Mouse (Mus musculus) forebrain, postnatal 0 days (tissue): ENCODE results near the gene Tbcel. TPM values are rescaled to one million over a fixed set of nuclear protein-coding genes. Genes with fewer than 3 reads are reported as not detected.

Experiments used
- ATAC-seq: fragments of 200-750 bp; cut with Nextera tagmentation; 2 replicates; pipeline ENCODE4 v1.8.0; 2017; ENCODE audit warnings: mild to moderate bottlenecking, moderate library complexity
- DNase-seq: peaks from one replicate; pipeline ENCODE4 v3.0.0-alpha.2; 2015
- H3K27ac ChIP-seq: fragments of 300-500 bp; sonication (generic); 2 replicates; pipeline ENCODE4 v1.5.1; 2014; ENCODE audit warnings: low read depth, mild to moderate bottlenecking, antibody characterized with exemption, low read length, moderate library complexity, mixed read lengths
- H3K27me3 ChIP-seq: fragments of 300-500 bp; sonication (generic); 2 replicates; pipeline ENCODE4 v1.6.1; 2014; ENCODE audit warnings: mild to moderate bottlenecking, low read length, mixed read lengths; ENCODE audit not compliant: insufficient read depth
- H3K36me3 ChIP-seq: fragments of 300-500 bp; sonication (generic); 2 replicates; pipeline ENCODE4 v1.6.1; 2014; ENCODE audit warnings: mild to moderate bottlenecking, moderate library complexity; ENCODE audit not compliant: insufficient read depth
- H3K4me1 ChIP-seq: fragments of 300-500 bp; sonication (generic); 2 replicates; pipeline ENCODE4 v1.6.1; 2014; ENCODE audit warnings: antibody characterized with exemption; ENCODE audit not compliant: insufficient read depth
- H3K4me2 ChIP-seq: fragments of 300-500 bp; sonication (generic); 2 replicates; pipeline ENCODE4 v1.6.1; 2014; ENCODE audit warnings: low read depth, mild to moderate bottlenecking, moderate library complexity
- H3K4me3 ChIP-seq: fragments of 300-500 bp; sonication (generic); 2 replicates; pipeline ENCODE4 v1.5.1; 2014; ENCODE audit warnings: low read depth, low read length, mixed read lengths
- H3K9ac ChIP-seq: fragments of 300-500 bp; sonication (generic); 2 replicates; pipeline ENCODE4 v1.6.1; 2014; ENCODE audit warnings: mild to moderate bottlenecking
- H3K9me3 ChIP-seq: fragments of 300-500 bp; sonication (generic); 2 replicates; pipeline ENCODE4 v1.6.1; 2016; ENCODE audit warnings: low read length
- CTCF ChIP-seq: sonication (generic); IDR thresholded peaks from 2 replicates; pipeline ENCODE4 v1.5.1; 2016; ENCODE audit warnings: antibody characterized with exemption, control low read depth, low read depth
- WGBS: fragments of 180-500 bp; shearing (Covaris S2); extraction: QIAGEN DNeasy Blood & Tissue Kit; methylation state at CpG from one replicate; pipeline ENCODE4 v1.1.7; 2014; 5-methylcytosine and 5-hydroxymethylcytosine counted together
- polyA plus RNA-seq: library from polyadenylated mRNA; unstranded; fragments of >200 nt; fragmentation: Nextera tagmentation; extraction: Ambion mirVana; gene quantifications from 2 replicates; pipeline ENCODE4 v1.2.1, GENCODE M21; 2015
- total RNA-seq: library from RNA; depleted of rRNA; stranded (reverse); fragments of >200 nt; gene quantifications from 2 replicates; pipeline ENCODE4 v1.2.3, GENCODE M21; 2014

Tbcel gene
- total and polyA plus RNA-seq, 2 experiments from 2014 or later, result 3.2 to 24.8 TPM

- Histone ChIP-seq H3K4me3 (no peak overlapping the region), H3K27me3 (no peaks in the 10 kb centered on the region), H3K36me3 (peaks cover 35% of the 10 kb centered on the region), H3K4me2 (no peak overlapping the region), H3K9me3 (no peaks in the 10 kb centered on the region), H3K4me1 (no peaks in the 10 kb centered on the region), H3K9ac (no peak overlapping the region), H3K27ac (no peak overlapping the region)
- DNase-seq (no peak), ATAC-seq (no peak)
- WGBS, result 51% methylated on average over 10 of the region's 10 CpGs
- no peak for TF ChIP-seq CTCF
These were observed 80.8 kb downstream of the Tbcel start for GRCm38 (mm10) chr9:42426661-42427358.

GRCm38 (mm10) chr9:42423649-42424048, 84.0 kb downstream of the Tbcel start:
- DNase-seq, result no peak
- no peak overlapping the region for H3K9ac ChIP-seq
- no peak overlapping the region for H3K4me2 ChIP-seq
- 93% methylated on average over 2 of the region's 2 CpGs for WGBS
- H3K4me1 ChIP-seq, result no peaks in the 10 kb centered on the region
- H3K27ac ChIP-seq, result no peak overlapping the region
- H3K9me3 ChIP-seq, result no peaks in the 10 kb centered on the region
- H3K36me3 ChIP-seq, result peaks cover 23% of the 10 kb centered on the region
- H3K27me3 ChIP-seq, result no peaks in the 10 kb centered on the region
- TF ChIP-seq CTCF, result no peak
- no peak overlapping the region for H3K4me3 ChIP-seq
- no peak for ATAC-seq

- Histone ChIP-seq H3K27me3 (no peaks in the 10 kb centered on the region), H3K36me3 (peaks cover 28% of the 10 kb centered on the region), H3K27ac (no peak overlapping the region), H3K9me3 (no peaks in the 10 kb centered on the region), H3K4me2 (no peak overlapping the region), H3K9ac (no peak overlapping the region), H3K4me1 (no peaks in the 10 kb centered on the region), H3K4me3 (no peak overlapping the region)
- ATAC-seq (no peak), DNase-seq (no peak)
- no peak for TF ChIP-seq CTCF
- 82% methylated on average over 2 of the region's 2 CpGs for WGBS
These were observed 87.9 kb downstream of the Tbcel start for GRCm38 (mm10) chr9:42419687-42420086.

DNA sequence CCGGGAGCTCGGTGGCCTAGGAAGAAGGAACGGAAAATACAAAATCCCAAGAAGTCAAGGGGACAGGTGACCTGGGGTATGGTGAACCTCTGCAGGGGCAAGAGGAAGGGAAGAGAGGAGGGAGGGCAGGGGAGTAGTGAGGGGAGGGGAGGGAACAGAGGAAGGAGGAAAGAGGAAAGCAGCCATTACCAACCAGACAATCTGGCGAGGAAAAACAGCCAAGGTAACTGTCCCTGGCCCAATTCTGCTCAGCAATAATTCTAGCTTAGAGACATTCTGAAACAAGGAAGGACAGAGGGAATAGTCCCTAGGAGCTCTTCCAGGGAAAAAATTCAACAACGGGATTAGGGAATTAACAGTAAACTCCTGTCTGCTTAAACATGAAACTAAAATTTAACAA, 88.8 kb downstream of the Tbcel start:
- WGBS, result 85% methylated on average over 5 of the region's 5 CpGs
- TF ChIP-seq CTCF, result no peak
- no peak overlapping the region for H3K9ac ChIP-seq
- ATAC-seq (no peak), DNase-seq (no peak)
- no peaks in the 10 kb centered on the region for H3K27me3 ChIP-seq
- H3K9me3 ChIP-seq, result no peaks in the 10 kb centered on the region
- H3K36me3 ChIP-seq, result peaks cover 30% of the 10 kb centered on the region
- H3K4me3 ChIP-seq, result no peak overlapping the region
- H3K27ac ChIP-seq, result no peak overlapping the region
- H3K4me2 ChIP-seq, result no peak overlapping the region
- no peaks in the 10 kb centered on the region for H3K4me1 ChIP-seq

GRCm38 (mm10) chr9:42417352-42417952, 90.2 kb downstream of the Tbcel start:
- Histone ChIP-seq H3K27me3 (no peaks in the 10 kb centered on the region), H3K36me3 (peaks cover 30% of the 10 kb centered on the region), H3K4me3 (no peak overlapping the region), H3K4me1 (no peaks in the 10 kb centered on the region; the same call in 1 of the 2 replicates), H3K9me3 (no peaks in the 10 kb centered on the region), H3K9ac (no peak overlapping the region), H3K27ac (no peak overlapping the region), H3K4me2 (no peak overlapping the region)
- 66% methylated on average over 12 of the region's 12 CpGs for WGBS
- no peak for DNase-seq
- TF ChIP-seq CTCF, result no peak
- ATAC-seq, result peak; percentile 34; the same call in 1 of the 2 replicates

DNA sequence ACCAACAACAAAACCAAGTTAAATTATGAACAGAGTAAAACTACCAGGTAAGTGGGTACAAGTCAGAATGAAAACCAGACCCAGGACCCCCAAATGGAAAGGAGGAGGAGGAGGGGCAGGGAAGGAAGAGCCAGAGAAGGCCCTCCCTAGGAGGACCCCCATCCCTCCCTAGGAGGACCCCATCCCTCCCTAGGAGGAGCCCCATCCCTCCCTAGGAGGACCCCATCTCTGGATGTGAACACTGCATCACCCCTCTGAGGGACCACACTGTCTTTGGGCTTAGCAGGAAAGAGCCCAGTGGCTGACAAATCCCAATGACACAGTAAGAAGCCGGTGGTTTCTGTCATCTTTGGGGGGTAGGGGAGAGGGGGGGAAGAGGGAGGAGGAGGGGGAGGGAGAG, 92.4 kb downstream of the Tbcel start:
- no peak overlapping the region for H3K27ac ChIP-seq
- peak; percentile 79 for ATAC-seq
- no peak overlapping the region for H3K9ac ChIP-seq
- no peak overlapping the region for H3K4me2 ChIP-seq
- peaks cover 23% of the 10 kb centered on the region for H3K36me3 ChIP-seq
- no peak overlapping the region for H3K4me3 ChIP-seq
- no peak for TF ChIP-seq CTCF
- WGBS, result 17% methylated on average over 1 of the region's 1 CpGs
- H3K4me1 ChIP-seq, result no peaks in the 10 kb centered on the region; the same call in 1 of the 2 replicates
- H3K9me3 ChIP-seq, result no peaks in the 10 kb centered on the region
- H3K27me3 ChIP-seq, result no peaks in the 10 kb centered on the region
- no peak for DNase-seq

DNA sequence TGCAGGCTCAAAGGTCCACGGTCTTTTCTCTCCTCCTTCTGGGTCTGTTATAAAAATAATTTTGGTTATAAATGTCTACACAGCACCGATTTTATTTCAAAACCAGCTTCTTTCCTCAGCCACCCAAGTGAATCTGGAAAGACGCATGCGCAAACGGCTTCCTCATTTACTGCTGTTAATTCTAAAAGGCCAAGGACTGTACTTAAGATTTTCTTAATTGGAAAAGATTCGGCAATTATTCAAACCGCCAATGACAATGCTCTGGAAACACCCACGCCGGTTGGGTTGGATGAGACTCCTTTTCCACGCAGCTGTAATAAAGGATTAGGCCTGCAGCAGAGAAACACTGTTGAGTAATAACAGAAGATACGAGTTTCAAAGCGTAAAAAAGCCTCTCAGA, 94.3 kb downstream of the Tbcel start:
- peak; percentile 37; the same call in 1 of the 2 replicates for ATAC-seq
- no peak overlapping the region for H3K4me2 ChIP-seq
- H3K27me3 ChIP-seq, result no peaks in the 10 kb centered on the region
- H3K4me1 ChIP-seq, result no peaks in the 10 kb centered on the region; the same call in 1 of the 2 replicates
- peak; percentile 61 for DNase-seq
- no peak for TF ChIP-seq CTCF
- H3K36me3 ChIP-seq, result peaks cover 23% of the 10 kb centered on the region
- no peak overlapping the region for H3K4me3 ChIP-seq
- H3K9ac ChIP-seq, result no peak overlapping the region
- H3K9me3 ChIP-seq, result no peaks in the 10 kb centered on the region
- H3K27ac ChIP-seq, result peak overlapping the region; percentile 40; the same call in 1 of the 2 replicates
- WGBS, result 30% methylated on average over 12 of the region's 12 CpGs
